Mouse (Mus musculus) CH12.LX (cell line): ENCODE results near the gene Ncoa1. TPM values are rescaled to one million over a fixed set of nuclear protein-coding genes. Genes with fewer than 3 reads are reported as not detected.

Experiments
- DNase-seq: peaks from one replicate; pipeline ENCODE4 v3.0.0-alpha.2; 2013; ENCODE audit errors: extremely low read depth
- H3K27ac ChIP-seq: 2 replicates; pipeline ENCODE4 v1.5.1; 2012; ENCODE audit warnings: low read depth, mild to moderate bottlenecking, control low read depth, moderate library complexity; ENCODE audit not compliant: insufficient read depth
- H3K27me3 ChIP-seq: replicated peaks from 2 replicates; pipeline ENCODE3; 2012; ENCODE audit warnings: inconsistent platforms
- H3K36me3 ChIP-seq, 2 experiments: replicated peaks in 1 of 2; 2 replicates each; pipeline versions ENCODE3 to v1.6.1; 2012; ENCODE audit warnings: inconsistent platforms in 1 of 2, low read length in 1 of 2, mild to moderate bottlenecking in 1 of 2, mixed read lengths in 1 of 2, moderate library complexity in 1 of 2; ENCODE audit not compliant: control insufficient read depth in 1 of 2, insufficient read depth in 1 of 2
- H3K4me1 ChIP-seq, 2 experiments: 2 replicates each; pipeline ENCODE4 v1.6.1; 2012; ENCODE audit warnings: inconsistent platforms in 1 of 2, moderate library complexity in 1 of 2; ENCODE audit not compliant: insufficient read depth in 2 of 2, control insufficient read depth in 1 of 2
- H3K4me2 ChIP-seq: 2 replicates; pipeline ENCODE4 v1.6.1; 2012; ENCODE audit warnings: low read depth, mild to moderate bottlenecking, control low read depth; ENCODE audit not compliant: poor library complexity, insufficient read depth, severe bottlenecking
- H3K4me3 ChIP-seq, 3 experiments: fragments of 150-350 bp in 1 of 3; sonication (generic) in 1 of 3; replicated peaks in 1 of 3; 2 replicates each; pipeline versions ENCODE3 to v1.5.1; 2011 to 2012; ENCODE audit warnings: low read depth in 2 of 3, low read length in 2 of 3, mild to moderate bottlenecking in 2 of 3, moderate library complexity in 2 of 3, control low read depth in 1 of 3, improper control_type of control experiment in 1 of 3, inconsistent platforms in 1 of 3, mixed read lengths in 1 of 3; ENCODE audit not compliant: poor library complexity in 1 of 3
- H3K79me2 ChIP-seq: replicated peaks from 2 replicates; pipeline ENCODE4 v1.6.1; 2012; ENCODE audit warnings: mild to moderate bottlenecking, moderate library complexity; ENCODE audit not compliant: control insufficient read depth, poor library complexity, insufficient read depth, severe bottlenecking; ENCODE audit errors: extremely low read depth
- H3K9ac ChIP-seq: 2 replicates; pipeline ENCODE4 v1.6.1; 2012; ENCODE audit warnings: low read depth, mild to moderate bottlenecking, control low read depth, moderate library complexity; ENCODE audit not compliant: insufficient read depth
- H3K9me3 ChIP-seq: replicated peaks from 2 replicates; pipeline ENCODE3; 2012; ENCODE audit warnings: low read length, inconsistent platforms, mixed read lengths
- CHD1 ChIP-seq: IDR thresholded peaks from 2 replicates; pipeline ENCODE4 v1.6.1; 2012; ENCODE audit warnings: low read depth, low read length, improper control_type of control experiment, inconsistent platforms
- CTCF ChIP-seq, 2 experiments: IDR thresholded peaks in 1 of 2; conservative IDR thresholded peaks in 1 of 2; 2 replicates each; pipeline ENCODE4 v1.5.1; 2011 to 2012; ENCODE audit warnings: low read depth in 2 of 2, low read length in 2 of 2, improper control_type of control experiment in 1 of 2, inconsistent platforms in 1 of 2, mild to moderate bottlenecking in 1 of 2, moderate library complexity in 1 of 2
- E2F4 ChIP-seq: IDR thresholded peaks from 2 replicates; pipeline ENCODE4 v1.6.1; 2011; ENCODE audit warnings: low read depth, low read length, improper control_type of control experiment; ENCODE audit not compliant: insufficient replicate concordance
- ETS1 ChIP-seq: conservative IDR thresholded peaks from 2 replicates; pipeline ENCODE4 v1.6.1; 2012; ENCODE audit warnings: low read depth, mild to moderate bottlenecking, inconsistent platforms, low read length, improper control_type of control experiment, moderate library complexity
- HCFC1 ChIP-seq: IDR thresholded peaks from 2 replicates; pipeline ENCODE4 v1.6.1; 2012; ENCODE audit warnings: low read depth, mild to moderate bottlenecking, inconsistent platforms, low read length, improper control_type of control experiment
- IRF4 ChIP-seq: IDR thresholded peaks from 2 replicates; pipeline ENCODE4 v1.6.1; 2014; ENCODE audit warnings: low read depth, mild to moderate bottlenecking, inconsistent platforms, low read length, improper control_type of control experiment
- JUN ChIP-seq: IDR thresholded peaks from 2 replicates; pipeline ENCODE4 v1.6.1; 2011; ENCODE audit warnings: low read depth, mild to moderate bottlenecking, low read length, improper control_type of control experiment, moderate library complexity; ENCODE audit not compliant: insufficient read depth
- KAT2A ChIP-seq: IDR thresholded peaks from 2 replicates; pipeline ENCODE4 v1.6.1; 2012; ENCODE audit warnings: low read length, improper control_type of control experiment, inconsistent platforms; ENCODE audit not compliant: insufficient replicate concordance
- MAFK ChIP-seq: IDR thresholded peaks from 2 replicates; pipeline ENCODE4 v1.6.1; 2011; ENCODE audit warnings: low read length, improper control_type of control experiment; ENCODE audit not compliant: insufficient replicate concordance
- MXI1 ChIP-seq: IDR thresholded peaks from 2 replicates; pipeline ENCODE4 v1.6.1; 2011; ENCODE audit warnings: mild to moderate bottlenecking, low read depth, low read length, improper control_type of control experiment
- MYC ChIP-seq: IDR thresholded peaks from 2 replicates; pipeline ENCODE4 v1.6.1; 2011; ENCODE audit warnings: low read depth, mild to moderate bottlenecking, improper control_type of control experiment, low read length
- RAD21 ChIP-seq: IDR thresholded peaks from 2 replicates; pipeline ENCODE4 v1.6.1; 2011; ENCODE audit warnings: low read depth, mild to moderate bottlenecking, low read length, improper control_type of control experiment, moderate library complexity
- RCOR1 ChIP-seq: conservative IDR thresholded peaks from 2 replicates; pipeline ENCODE4 v1.6.1; 2012; ENCODE audit warnings: low read depth, mild to moderate bottlenecking, inconsistent platforms, low read length, improper control_type of control experiment
- SIN3A ChIP-seq: IDR thresholded peaks from 2 replicates; pipeline ENCODE4 v1.6.1; 2012; ENCODE audit warnings: low read length, improper control_type of control experiment, inconsistent platforms
- TBP ChIP-seq: conservative IDR thresholded peaks from 2 replicates; pipeline ENCODE4 v1.6.1; 2011; ENCODE audit warnings: low read depth, low read length, improper control_type of control experiment
- TCF12 ChIP-seq: IDR thresholded peaks from 2 replicates; pipeline ENCODE4 v1.6.1; 2014; ENCODE audit warnings: low read depth, mild to moderate bottlenecking, inconsistent platforms, low read length, improper control_type of control experiment
- USF1 ChIP-seq: IDR thresholded peaks from 2 replicates; pipeline ENCODE4 v1.6.1; 2014; ENCODE audit warnings: low read depth, mild to moderate bottlenecking, inconsistent platforms, low read length, improper control_type of control experiment
- USF2 ChIP-seq: conservative IDR thresholded peaks from 2 replicates; pipeline ENCODE4 v1.6.1; 2011; ENCODE audit warnings: low read depth, low read length, improper control_type of control experiment
- ZNF384 ChIP-seq: IDR thresholded peaks from 2 replicates; pipeline ENCODE4 v1.6.1; 2012; ENCODE audit warnings: low read depth, low read length, improper control_type of control experiment, inconsistent platforms
- dilution Hi-C: fragments of 300-500 bp; cut with MboI; formaldehyde crosslinking; loops from 2 replicates; pipeline ENCODE4 v1.14.3; 2020; ENCODE audit warnings: low sequenced_read_pairs; ENCODE audit not compliant: extremely low pct_unique_long_range_greater_than_20kb, extremely low pct_ligation_motif_present
- in situ Hi-C: fragments of 300-500 bp; cut with MboI; formaldehyde crosslinking; loops from 3 replicates; pipeline ENCODE4 v1.14.3; 2019; ENCODE audit warnings: low sequenced_read_pairs, low pct_ligation_motif_present, low pct_unique_long_range_greater_than_20kb, mixed read lengths
- polyA plus RNA-seq: library from polyadenylated mRNA; unstranded; fragments of >175 nt; gene quantifications from 2 replicates; pipeline ENCODE4 v1.2.1, GENCODE M21; 2012; ENCODE audit warnings: low read depth; ENCODE audit not compliant: insufficient read length
- total RNA-seq, 2 experiments: library from RNA; depleted of rRNA; stranded (reverse); fragments of 300-350 nt in 1 of 2; fragments of >200 nt in 1 of 2; gene quantifications; 2 replicates each; pipeline ENCODE4 v1.2.3; 2012 to 2014

Ncoa1 gene
- total and polyA plus RNA-seq, 3 experiments: 2.4 to 6.4 (median 4.2) TPM

- dilution Hi-C loops: no loop called here
- TF ChIP-seq RAD21: no peak
- no peak for TF ChIP-seq MYC
- TF ChIP-seq TBP: no peak
- TF ChIP-seq MAFK: no peak
- no peak for TF ChIP-seq RCOR1
- no peak for TF ChIP-seq JUN
- TF ChIP-seq IRF4: no peak
- no peak for TF ChIP-seq ETS1
- TF ChIP-seq USF1: no peak
- TF ChIP-seq, all 38 proteins: peak for 0
- H3K9ac ChIP-seq: no peak overlapping the region
- H3K4me3 ChIP-seq: no peak overlapping the region
- H3K79me2 ChIP-seq: no peaks in the 10 kb centered on the region
- H3K9me3 ChIP-seq: no peaks in the 10 kb centered on the region
- no peaks in the 10 kb centered on the region for H3K36me3 ChIP-seq
- no peak overlapping the region for H3K4me2 ChIP-seq
- H3K27me3 ChIP-seq: no peaks in the 10 kb centered on the region
- no peak for DNase-seq
- H3K4me1 ChIP-seq: peaks cover 0 to 6% of the 10 kb centered on the region in 2 experiments; a peak in 2 of 4 replicates
- H3K27ac ChIP-seq: no peak overlapping the region
- in situ Hi-C loops: no loop called here
These were observed 90.8 kb downstream of the Ncoa1 start for GRCm38 (mm10) chr12:4386077-4386719.

- Histone ChIP-seq H3K27me3 (no peaks in the 10 kb centered on the region), H3K4me3 (no peak overlapping the region), H3K4me2 (no peak overlapping the region), H3K36me3 (no peaks in the 10 kb centered on the region), H3K9me3 (no peaks in the 10 kb centered on the region), H3K4me1 (no peaks in the 10 kb centered on the region), H3K79me2 (no peaks in the 10 kb centered on the region), H3K27ac (no peak overlapping the region)
- DNase-seq: no peak
- dilution Hi-C loops: no loop called here
- no peak for TF ChIP-seq TBP
- no peak for TF ChIP-seq IRF4
- no peak for TF ChIP-seq MYC
- no peak for TF ChIP-seq USF2
- TF ChIP-seq, all 38 proteins: peak for 0
- in situ Hi-C loops: no loop called here
- H3K9ac ChIP-seq: no peak overlapping the region
These were observed 93.9 kb downstream of the Ncoa1 start for GRCm38 (mm10) chr12:4383061-4383460.

- no peaks in the 10 kb centered on the region for H3K79me2 ChIP-seq
- no peaks in the 10 kb centered on the region for H3K9me3 ChIP-seq
- H3K27me3 ChIP-seq: no peaks in the 10 kb centered on the region
- no peak overlapping the region for H3K4me2 ChIP-seq
- TF ChIP-seq MYC (no peak), KAT2A (no peak), SIN3A (no peak), MXI1 (no peak), MAFK (no peak), USF2 (no peak), E2F4 (no peak), ZNF384 (no peak), CHD1 (no peak), ETS1 (no peak), HCFC1 (no peak), CTCF (conservative IDR thresholded peaks at IDR 0.05 in 1 of 2, IDR thresholded peaks at IDR 0.05 in 1 of 2; ENCODE audit: low read depth in 2 of 2, low read length in 2 of 2) (no peak), TCF12 (no peak)
- H3K4me3 ChIP-seq: no peak overlapping the region
- H3K9ac ChIP-seq: no peak overlapping the region
- no peak for DNase-seq
- dilution Hi-C loops (no loop called here), in situ Hi-C loops (no loop called here)
- H3K27ac ChIP-seq: no peak overlapping the region
- no peaks in the 10 kb centered on the region for H3K36me3 ChIP-seq
- peaks cover 0 to 3% of the 10 kb centered on the region in 2 experiments; a peak in 1 of 4 replicates for H3K4me1 ChIP-seq
These were observed 97.6 kb downstream of the Ncoa1 start for GRCm38 (mm10) chr12:4379298-4379957.
